Mouse (Mus musculus): ENCODE measurements at regions not wholly inside any gene's neighbourhood (a gene's known extent, or its start where the extent isn't known, plus 50 kb on each side); places are given as distances from the start of the nearest gene placed in this dataset.

- DNase-seq (ENCODE audit: low spot score) = no peak
Observed at GRCm38 (mm10) chr1:177616335-177617239, 113.0 kb upstream of the 1700016C15Rik start.

- no peak for DNase-seq (ENCODE audit: low spot score)
Observed at GRCm38 (mm10) chr1:177620501-177621099, 109.0 kb upstream of the 1700016C15Rik start.

- no peak for DNase-seq (ENCODE audit: low spot score)
Observed at GRCm38 (mm10) chr1:177621854-177622590, 107.6 kb upstream of the 1700016C15Rik start.

GRCm38 (mm10) chr1:177623304-177623726 is 106.3 kb upstream of the 1700016C15Rik start:
- no peak for DNase-seq (ENCODE audit: low spot score)

GRCm38 (mm10) chr1:177623735-177624134 is 105.9 kb upstream of the 1700016C15Rik start:
- DNase-seq (ENCODE audit: low spot score) = no peak

GRCm38 (mm10) chr1:177627814-177628213 is 101.8 kb upstream of the 1700016C15Rik start:
- no peak for DNase-seq (ENCODE audit: low spot score)

- DNase-seq (ENCODE audit: low spot score) = no peak
Observed at GRCm38 (mm10) chr1:177633966-177634602, 95.5 kb upstream of the 1700016C15Rik start.

GRCm38 (mm10) chr1:177637061-177637460 is 92.6 kb upstream of the 1700016C15Rik start:
- DNase-seq (ENCODE audit: low spot score) = no peak

GRCm38 (mm10) chr1:177638381-177638780 is 91.2 kb upstream of the 1700016C15Rik start:
- no peak for DNase-seq (ENCODE audit: low spot score)

GRCm38 (mm10) chr1:177639931-177640846 is 89.4 kb upstream of the 1700016C15Rik start:
- DNase-seq (ENCODE audit: low spot score) = no peak

- no peak for DNase-seq (ENCODE audit: low spot score)
Observed at GRCm38 (mm10) chr1:177642712-177643467, 86.7 kb upstream of the 1700016C15Rik start.

GRCm38 (mm10) chr1:177643662-177644061 is 86.0 kb upstream of the 1700016C15Rik start:
- DNase-seq (ENCODE audit: low spot score) = no peak

GRCm38 (mm10) chr1:177644214-177644613 is 85.4 kb upstream of the 1700016C15Rik start:
- DNase-seq (ENCODE audit: low spot score) = no peak

GRCm38 (mm10) chr1:177645327-177645726 is 84.3 kb upstream of the 1700016C15Rik start:
- no peak for DNase-seq (ENCODE audit: low spot score)

GRCm38 (mm10) chr1:177645897-177646535 is 83.6 kb upstream of the 1700016C15Rik start:
- DNase-seq (ENCODE audit: low spot score) = no peak

GRCm38 (mm10) chr1:177647876-177648275 is 81.7 kb upstream of the 1700016C15Rik start:
- no peak for DNase-seq (ENCODE audit: low spot score)

- DNase-seq (ENCODE audit: low spot score) = no peak
Observed at GRCm38 (mm10) chr1:177648974-177649373, 80.6 kb upstream of the 1700016C15Rik start.

- DNase-seq (ENCODE audit: low spot score) = no peak
Observed at GRCm38 (mm10) chr1:177651219-177651618, 78.4 kb upstream of the 1700016C15Rik start.

GRCm38 (mm10) chr1:177663163-177663562 is 66.5 kb upstream of the 1700016C15Rik start:
- no peak for DNase-seq (ENCODE audit: low spot score)

Measured in yolk sac, embryonic 10.5 days (tissue).